Mouse (Mus musculus) embryonic stem cell, embryonic (primary cell): Measurements from ENCODE around the gene Gm9745.
"Not testable (repeated sequence)": the region's sequence is repeated elsewhere in the genome, so short reads cannot be mapped to it uniquely, and the experiment has no call there.

ENCODE experiments used
- CTCF ChIA-PET, 4 experiments: fragments of 300-600 bp in 2 of 4; fragments of 350-600 bp in 2 of 4; sonication (Branson Sonifier 250); formaldehyde crosslinking; loops; one replicate each; lab custom pipeline; 2022; ENCODE audit warnings: inconsistent platforms in 2 of 4; lab: Charles Lee
- POLR2A ChIA-PET, 4 experiments: fragments of 300-600 bp in 2 of 4; fragments of 350-600 bp in 2 of 4; sonication (Branson Sonifier 250); formaldehyde crosslinking; loops; one replicate each; lab custom pipeline; 2022; ENCODE audit warnings: antibody characterized with exemption in 4 of 4, inconsistent platforms in 1 of 4; lab: Charles Lee

The Gm9745 gene

DNA sequence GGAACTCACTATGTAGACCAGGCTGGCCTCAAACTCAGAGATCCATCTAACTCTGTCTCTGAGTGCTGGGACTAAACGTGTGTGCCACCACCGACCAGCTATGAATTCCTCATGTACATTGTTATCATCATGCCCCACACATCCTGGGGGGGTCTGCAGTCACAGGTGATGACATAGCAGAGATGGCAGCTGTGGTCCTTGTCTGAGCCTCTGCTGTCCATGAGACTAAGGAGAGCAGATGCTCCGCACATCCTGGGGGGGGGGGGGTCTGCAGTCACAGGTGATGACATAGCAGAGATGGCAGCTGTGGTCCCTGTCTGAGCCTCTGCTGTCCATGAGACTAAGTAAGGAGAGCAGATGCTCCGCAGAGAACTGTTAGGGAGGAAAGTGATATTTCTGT is 6.9 kb downstream of the Gm9745 start:
- POLR2A ChIA-PET, CTCF ChIA-PET: not testable (repeated sequence)

DNA sequence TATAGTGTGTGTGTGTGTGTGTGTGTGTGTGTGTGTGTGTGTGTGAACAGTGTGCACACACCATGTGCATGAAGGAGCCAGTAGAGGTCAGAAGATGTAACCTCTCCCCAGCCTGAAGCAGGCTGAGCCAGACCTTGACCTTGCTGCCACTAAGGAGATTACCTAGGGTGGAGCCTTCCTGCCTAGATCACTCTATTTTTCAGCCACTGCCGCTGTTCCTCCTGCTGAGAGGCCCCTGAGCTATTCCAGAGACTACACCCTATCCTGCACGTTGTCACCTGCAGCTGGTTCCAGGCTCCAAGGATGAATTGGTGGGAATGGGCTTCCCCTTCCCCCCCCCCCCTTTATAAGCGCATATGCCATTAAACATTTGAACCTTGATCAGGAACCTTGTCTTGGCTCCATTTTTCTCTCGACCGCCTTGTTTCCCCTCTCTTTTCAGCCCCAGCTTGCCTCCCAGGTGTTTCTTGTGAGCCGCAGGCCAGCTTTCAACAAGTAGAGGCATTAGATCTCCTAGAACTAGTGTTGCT is 10.4 kb downstream of the Gm9745 start:
- CTCF ChIA-PET = not testable (repeated sequence)
- POLR2A ChIA-PET = interaction anchor here in 2 of 4 experiments (0.7 to 1.6 kb wide), 3 partner anchors 48 to 717 kb away, joined by 4 read pairs; partner anchors contain the start of gene Idi1 (in 1 of the 2)

- POLR2A ChIA-PET = no interaction called here
- CTCF ChIA-PET = no interaction called here
Measured at GRCm38 (mm10) chr13:8933499-8933898, 14.5 kb downstream of the Gm9745 start.

DNA sequence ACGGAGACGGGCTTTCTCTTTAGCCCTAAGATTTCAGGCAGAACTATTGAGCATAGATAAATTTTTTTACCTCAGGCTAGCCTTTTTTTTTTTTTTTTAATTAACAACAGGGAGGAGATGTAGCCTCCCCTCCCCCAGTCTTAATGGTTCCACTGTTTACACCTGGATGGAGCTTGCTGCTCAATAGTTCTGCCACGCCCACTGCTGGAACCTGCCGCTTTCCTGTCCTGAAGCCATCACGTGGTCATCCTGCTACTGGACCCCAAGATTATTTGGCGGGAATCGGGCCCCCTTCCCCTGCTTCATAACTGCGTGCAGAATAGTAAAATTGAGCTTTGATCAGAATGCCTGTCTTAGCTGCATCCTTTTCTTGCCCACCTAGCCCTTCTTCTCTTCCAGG is 34.1 kb downstream of the Gm9745 start:
- CTCF ChIA-PET = not testable (repeated sequence)
- POLR2A ChIA-PET = interaction anchor here in 1 of 4 experiments (0.7 kb wide), 1 partner anchor 25 kb away, joined by 3 read pairs; no protein-coding TSS in a partner anchor

DNA sequence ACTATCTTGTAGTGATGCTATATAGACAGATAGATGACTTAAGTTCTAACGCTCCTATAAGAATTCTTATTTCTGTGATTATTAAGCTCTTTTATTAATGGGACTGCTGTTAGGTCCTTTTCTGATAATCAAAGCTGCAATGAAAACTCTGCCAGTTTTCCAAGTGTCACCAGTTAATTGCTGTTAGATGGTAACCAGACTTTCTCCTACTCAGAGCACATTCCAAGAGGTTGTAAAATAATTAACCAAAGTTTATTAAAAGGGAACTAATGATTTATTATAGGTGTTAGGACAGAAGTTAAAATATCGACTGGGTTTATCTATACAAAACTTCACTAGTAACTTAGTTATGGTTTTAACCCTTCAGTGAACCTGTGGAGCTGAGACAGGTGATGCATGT is 42.0 kb downstream of the Gm9745 start:
- POLR2A ChIA-PET = interaction anchor here in 1 of 4 experiments (0.6 to 1.0 kb wide), 2 partner anchors 158 to 210 kb away, joined by 3 read pairs; no protein-coding TSS in a partner anchor
- CTCF ChIA-PET = not testable (repeated sequence)
